Mouse (Mus musculus) 416B (cell line): Measurements from ENCODE around the gene 4931409K22Rik.

Source experiments
- DNase-seq: peaks from one replicate; pipeline ENCODE4 v3.0.0; 2011; ENCODE audit warnings: low read depth

4931409K22Rik gene

DNA sequence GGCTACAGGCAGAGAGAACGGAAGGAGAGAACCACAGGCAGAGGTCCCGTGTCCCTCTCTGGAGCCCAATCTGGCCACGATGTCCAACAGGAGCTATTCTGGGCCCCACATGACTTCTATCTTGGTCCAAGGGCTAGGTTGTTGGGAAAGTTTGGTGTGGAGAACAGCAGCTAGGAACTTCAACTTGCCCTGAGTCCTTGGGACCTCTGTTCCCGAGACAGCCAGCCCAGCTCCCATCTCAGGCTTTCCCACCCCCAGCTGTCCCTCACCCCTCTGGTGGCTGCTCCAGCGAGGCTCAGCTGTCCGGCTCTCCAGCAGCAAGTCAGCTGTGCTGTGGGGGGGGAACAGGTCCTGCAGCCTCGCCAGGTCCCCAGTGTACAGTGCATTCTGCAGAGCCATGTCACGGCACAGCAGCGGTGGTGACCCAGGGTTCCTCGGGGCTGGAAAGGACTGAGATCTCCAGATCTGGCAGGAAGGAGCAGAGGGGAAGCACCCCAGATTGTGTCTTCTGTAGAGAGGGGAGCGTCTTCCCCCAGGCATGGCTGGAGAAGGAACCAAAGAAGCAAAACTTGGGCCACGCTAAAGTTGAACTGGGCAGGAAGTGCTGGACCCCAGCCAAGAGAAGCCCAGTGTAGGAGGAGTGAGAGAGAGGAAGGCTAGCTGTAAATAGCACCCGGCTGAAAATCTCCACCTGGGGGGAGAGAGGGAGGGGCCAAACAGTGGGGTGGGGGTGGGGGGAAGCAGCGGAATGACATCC, 16.0 kb downstream of the 4931409K22Rik start, which contains the start of gene Asb10:
TSS of gene Asb10 (minus strand) at position 592 of the 757 bp plus-strand sequence.
- peak; percentile 67 for DNase-seq

DNA sequence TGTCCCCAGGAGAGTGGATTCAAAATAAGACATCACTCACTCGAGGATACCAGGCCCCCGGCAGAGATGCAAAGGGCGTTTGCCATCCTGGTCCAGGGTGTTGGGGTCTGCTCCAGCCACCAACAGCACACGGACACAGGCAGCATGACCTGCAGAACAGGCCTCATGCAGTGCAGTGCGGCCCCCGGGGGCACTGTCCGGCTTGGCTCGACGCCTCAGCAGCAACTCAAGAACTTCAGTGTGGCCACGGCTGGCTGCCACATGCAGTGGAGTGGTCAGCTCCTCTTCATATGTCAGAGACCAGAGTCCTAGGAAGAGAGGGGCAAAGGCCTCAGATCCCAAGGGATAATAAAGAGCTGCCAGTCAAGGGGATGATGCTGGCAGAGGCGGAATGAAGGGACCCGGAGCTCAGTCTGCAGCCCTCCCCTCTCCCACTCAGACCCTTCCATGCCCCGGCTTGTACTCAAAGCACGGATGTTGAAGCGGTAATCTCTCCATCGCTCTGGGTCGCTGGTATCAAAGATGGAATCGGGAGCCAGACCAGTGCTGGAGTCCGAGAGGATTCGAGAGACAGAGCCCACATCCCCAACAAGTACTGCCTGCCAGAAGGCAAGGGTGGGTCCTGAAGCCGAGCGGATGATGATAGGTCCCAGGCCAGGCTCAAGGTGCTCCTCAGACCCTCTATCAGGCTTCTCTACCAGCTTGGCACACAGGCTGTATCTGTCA, 16.9 kb downstream of the 4931409K22Rik start:
- DNase-seq: no peak

- DNase-seq: no peak
These were observed 19.0 kb downstream of the 4931409K22Rik start for GRCm38 (mm10) chr5:24537618-24538017.

DNA sequence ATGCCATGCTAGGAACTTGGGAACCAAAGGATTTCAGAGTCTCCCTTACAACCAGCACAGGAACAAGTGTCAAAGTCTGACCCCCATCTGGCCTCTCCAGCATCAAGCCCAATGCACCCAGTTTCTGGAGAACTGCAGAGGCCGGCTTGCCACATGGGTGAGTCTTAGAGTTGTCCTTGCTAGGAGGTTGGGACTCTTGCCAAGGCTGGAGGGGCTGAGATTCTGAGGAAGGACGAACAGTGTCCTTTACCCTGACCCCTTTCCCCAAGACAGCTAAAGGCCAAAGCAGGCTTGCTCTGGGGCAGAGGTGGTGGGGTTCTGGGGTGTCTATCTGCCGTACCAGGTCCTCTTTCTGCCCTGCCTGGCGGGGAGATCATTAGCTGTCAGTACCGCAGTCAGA, 20.1 kb downstream of the 4931409K22Rik start:
- DNase-seq: no peak

DNA sequence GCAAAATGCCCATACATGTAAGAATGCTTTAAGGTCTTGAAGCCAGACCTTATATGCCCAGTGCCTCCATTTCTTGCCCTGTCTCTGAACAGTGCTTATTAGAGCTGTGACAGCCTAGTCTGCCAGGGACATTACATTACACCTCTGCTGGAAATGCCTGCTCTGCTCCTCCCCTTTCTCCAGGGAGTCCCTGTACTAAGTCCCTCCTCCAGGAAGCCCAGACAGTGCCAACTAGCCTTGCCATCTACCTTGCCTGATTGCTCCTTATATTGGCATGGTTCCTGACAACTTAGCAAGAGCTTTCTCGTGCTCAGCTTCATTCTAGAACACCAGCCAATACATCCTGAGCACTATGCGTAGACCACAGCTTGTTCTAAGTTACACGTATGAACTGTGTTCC, 20.9 kb downstream of the 4931409K22Rik start:
- no peak for DNase-seq

DNA sequence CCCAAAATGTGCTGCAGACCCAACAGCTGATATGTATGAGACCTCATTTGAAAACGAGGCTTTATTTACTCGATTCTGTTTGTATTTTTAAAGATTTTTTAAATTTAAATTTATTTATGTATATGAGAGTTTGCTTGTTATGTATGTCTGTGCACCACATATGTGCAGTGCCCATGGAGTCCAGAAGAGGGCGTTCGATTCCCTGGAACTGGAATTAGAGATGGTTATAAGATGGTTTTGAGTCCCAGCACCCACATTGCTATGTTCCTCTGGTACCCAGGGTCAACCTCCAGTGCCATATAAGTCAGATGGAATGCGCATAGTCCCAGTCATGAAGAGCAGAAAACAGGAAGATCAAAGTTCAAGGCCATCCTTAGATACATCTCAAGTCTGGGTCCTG, 22.3 kb downstream of the 4931409K22Rik start:
- DNase-seq: peak; percentile 34

DNA sequence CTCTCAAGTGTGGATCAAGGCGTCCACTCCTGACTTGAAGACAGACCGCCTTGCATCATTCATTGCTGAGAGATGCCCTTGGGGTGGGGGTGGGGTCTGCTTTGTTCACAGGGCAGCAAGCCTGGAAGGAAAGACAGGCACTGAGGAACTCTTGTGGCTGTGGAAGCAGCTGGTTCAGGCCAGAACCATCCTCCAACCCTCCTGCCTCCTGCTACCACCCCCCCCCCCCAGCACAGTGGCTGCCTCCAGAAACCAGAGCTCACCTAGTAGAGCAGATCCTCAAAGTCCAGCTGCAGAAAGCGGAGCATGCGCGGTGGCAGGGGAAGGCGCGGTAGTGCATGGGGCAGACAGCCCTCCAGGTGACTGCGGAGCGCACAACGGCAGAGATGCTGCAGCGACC, 23.2 kb downstream of the 4931409K22Rik start:
- no peak for DNase-seq

- DNase-seq: peak; percentile 82
These were observed 26.4 kb downstream of the 4931409K22Rik start for GRCm38 (mm10) chr5:24530042-24530689.

DNA sequence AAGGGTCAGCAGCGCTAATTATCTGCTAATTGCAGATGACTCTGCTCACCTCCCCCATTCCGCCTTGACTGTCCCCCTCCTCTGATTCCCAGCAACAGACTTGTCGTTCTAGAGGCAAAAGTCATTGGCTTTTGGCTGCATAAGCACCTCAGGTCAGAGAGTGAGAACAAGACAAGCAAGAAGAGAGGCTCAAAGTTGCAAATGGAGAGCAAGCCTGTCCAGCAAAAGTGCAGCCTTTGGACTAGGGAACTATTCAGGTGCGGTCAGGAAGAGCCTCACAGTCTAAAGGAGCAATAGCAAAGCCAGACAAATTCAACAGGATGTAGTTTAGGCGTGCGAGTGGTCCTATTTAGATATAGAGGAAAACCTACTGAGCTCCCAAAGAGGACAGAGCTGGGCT, 28.8 kb downstream of the 4931409K22Rik start:
- DNase-seq: no peak

DNA sequence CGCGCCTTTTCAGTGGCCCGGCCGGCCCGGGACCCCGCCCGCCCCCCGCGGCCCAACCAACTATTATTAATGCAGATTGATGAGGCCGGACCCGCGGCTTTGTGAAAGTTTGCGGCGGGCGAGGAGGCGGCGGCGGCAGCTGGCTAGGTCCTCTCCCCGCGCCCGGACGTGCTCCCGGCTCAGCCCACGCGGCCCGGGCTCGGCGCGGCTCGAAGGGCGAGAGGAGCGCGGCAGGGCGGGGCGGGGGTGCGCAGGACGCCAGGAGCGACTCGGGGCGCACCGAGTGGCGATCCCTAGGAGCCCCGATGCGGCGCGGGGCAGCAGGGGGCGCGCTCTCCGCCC, 29.7 kb downstream of the 4931409K22Rik start, which contains the start of gene Gbx1:
TSS of gene Gbx1 (minus strand) at position 314 of the 342 bp plus-strand sequence.
- DNase-seq: no peak

DNA sequence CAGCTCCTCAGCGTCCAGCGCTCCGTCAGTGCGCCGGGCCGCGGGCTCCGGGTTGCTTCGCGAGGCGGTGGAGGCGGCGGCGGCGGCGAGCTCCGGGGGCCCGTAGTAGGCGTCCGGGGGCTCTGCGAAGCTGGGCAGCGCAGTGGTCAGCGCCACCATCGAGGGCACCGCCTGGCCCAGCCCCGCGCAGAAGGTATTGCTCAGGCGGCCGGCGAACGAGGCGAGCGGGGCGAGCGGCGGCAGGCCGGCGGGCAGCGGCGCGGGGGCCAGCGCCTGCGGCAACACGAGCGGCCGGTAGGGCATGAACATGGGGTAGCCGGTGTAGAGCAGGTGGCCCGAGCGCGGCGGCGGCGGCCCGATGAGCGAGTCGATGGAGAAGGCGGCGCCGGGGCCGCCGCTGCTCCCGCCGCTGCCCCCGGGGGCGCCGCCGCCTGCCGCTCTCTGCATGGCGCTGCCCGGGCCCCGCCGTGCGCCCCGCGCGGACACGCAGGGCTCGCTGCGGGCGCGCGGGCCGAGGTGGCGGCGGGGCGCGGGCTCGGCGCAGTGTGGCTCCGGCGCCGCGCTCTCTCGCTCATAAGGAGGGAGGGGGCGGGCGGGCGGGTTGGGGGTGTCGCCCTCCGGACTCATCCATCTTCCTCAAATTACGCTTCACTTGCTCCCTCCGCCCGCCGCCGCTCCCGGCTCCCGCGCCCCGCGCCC, 30.3 kb downstream of the 4931409K22Rik start:
- DNase-seq: no peak

GRCm38 (mm10) chr5:24525360-24526189, 31.0 kb downstream of the 4931409K22Rik start:
- DNase-seq: no peak

DNA sequence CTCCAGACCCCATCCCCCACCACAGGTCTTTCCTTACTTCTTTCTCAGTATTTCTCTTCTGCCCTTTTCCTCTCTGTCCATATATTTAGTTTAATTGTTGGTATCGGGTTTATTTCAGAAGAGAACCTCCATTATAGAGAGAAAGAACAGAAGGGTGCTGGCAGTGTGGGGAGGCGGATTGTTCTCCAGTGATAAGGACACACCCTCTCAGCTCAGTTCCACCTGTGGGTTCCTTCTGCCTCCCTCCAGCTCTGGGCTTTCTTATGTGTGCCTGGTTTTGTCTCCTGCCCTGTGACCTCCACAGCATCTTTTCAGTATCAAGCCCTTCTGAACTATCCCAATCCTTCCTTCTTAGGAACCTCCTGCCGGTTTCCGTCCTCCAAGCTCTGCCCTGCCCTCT, 32.1 kb downstream of the 4931409K22Rik start:
- no peak for DNase-seq

- no peak for DNase-seq
These were observed 32.8 kb downstream of the 4931409K22Rik start for GRCm38 (mm10) chr5:24523806-24524205.

DNA sequence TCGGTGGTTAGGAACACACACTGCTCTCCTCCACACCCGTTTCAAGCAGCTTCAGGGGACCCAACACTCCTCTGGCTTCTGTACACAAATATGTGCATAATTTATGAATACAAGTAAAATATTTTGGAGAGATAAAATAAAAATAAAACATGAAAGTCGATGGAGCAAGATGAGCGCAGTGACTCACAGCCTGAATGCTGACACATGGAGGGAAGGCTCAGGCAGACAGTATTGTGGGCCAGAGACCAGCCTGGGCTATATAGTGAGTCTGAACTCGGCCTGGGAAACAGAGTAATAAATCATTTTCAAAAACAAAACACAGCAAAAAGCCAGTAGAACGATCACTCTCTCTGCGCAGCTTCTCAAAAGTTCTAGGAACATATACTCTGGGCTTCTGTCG, 35.2 kb downstream of the 4931409K22Rik start:
- DNase-seq: no peak

- peak; percentile 20 for DNase-seq
These were observed 44.3 kb downstream of the 4931409K22Rik start for GRCm38 (mm10) chr5:24512271-24512670.

GRCm38 (mm10) chr5:24510635-24511034, 46.0 kb downstream of the 4931409K22Rik start:
- DNase-seq: peak; percentile 56

DNA sequence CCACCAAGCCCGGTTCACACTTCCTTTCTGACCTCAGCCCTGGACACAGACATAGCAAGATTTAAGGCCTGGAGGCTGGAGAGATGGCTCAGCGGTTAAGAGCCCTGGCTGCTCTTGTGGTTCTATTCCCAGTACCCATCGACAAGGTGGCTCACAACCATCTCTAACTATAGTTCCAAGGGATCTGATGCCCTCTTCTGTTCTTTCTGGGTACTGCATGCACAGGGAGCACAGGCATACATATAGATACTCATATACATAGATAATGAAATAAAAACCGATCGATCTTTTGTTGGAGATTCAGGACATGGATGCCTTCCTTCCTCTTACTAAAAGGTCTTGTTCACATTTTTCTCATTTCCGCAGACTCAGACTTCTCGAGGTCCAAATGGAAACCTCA, 48.2 kb downstream of the 4931409K22Rik start:
- DNase-seq: no peak

DNA sequence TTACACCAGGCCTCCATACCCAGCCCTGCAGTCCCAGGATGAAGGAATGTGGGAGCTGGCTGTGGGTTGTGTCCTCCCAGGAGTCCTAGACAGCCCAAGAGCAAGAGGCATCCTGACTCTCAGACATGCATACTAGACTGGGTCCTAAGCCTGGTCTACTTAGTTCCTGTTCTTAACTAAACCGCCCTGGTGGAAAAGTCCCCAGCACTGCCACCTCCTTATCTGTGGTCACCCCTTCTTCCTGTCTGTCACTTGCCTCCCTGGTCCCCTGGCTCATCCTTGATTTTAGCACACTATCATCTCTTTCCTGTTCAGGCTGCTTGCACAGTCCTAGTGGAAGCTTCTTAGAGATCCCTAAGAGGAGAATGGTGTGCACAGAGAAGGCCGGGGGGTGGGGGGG, 51.1 kb downstream of the 4931409K22Rik start:
- peak; percentile 62 for DNase-seq

DNA sequence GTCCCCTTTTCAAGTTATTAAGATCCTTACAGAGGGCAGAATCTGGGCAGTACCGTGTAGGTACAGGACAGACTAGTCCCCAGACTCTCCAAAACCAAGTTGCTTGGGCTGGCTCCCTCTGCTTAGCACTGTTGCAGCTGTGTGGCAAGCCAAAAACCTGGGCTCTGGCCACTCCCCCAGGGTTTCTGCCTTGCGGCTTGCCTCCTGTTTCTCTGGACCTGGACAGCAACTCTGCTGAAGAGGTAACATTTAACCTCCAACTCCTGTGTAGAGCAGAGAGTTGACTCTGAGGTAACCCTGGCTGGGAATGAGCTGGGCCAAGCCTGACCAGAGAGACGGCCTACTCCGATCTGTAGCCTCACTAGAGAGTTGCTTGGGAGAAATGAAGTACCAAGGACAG, 53.8 kb downstream of the 4931409K22Rik start:
- DNase-seq: no peak

GRCm38 (mm10) chr5:24500851-24501250, 55.8 kb downstream of the 4931409K22Rik start:
- no peak for DNase-seq
